1 mouse cellular context compared by ENCODE assay signal in genomic region chr7:45716460-45716857, GRCm38 (mm10).
TF ChIP-seq lines count a peak whose summit lies in the region.

No protein-coding gene starts in this region.

TF ChIP-seq in CH12.LX, 34 proteins besides CTCF, POLR2A, EP300 and RAD21 (continued from another document):
- no peak for TF ChIP-seq ZC3H11A (IDR thresholded peaks at IDR 0.05; ENCODE audit: low read depth, low read length)
- TF ChIP-seq ZKSCAN1 (IDR thresholded peaks at IDR 0.05; ENCODE audit: borderline replicate concordance, low read depth, low read length): no peak
